Mouse (Mus musculus): ENCODE measurements around the gene Igfbpl1. TPM values are rescaled to one million over a fixed set of nuclear protein-coding genes. Genes with fewer than 3 reads are reported as not detected.

Gene Igfbpl1
- polyA plus RNA-seq, 1 experiment, result 0.18 TPM

GRCm38 (mm10) chr4:45848825-45849156 lies 22.1 kb upstream of the Igfbpl1 start:
- DNase-seq, result no peak
- TF ChIP-seq CTCF (IDR thresholded peaks at IDR 0.05; ENCODE audit: insufficient read depth, low read length), result no peak
- no peak for TF ChIP-seq POLR2A (IDR thresholded peaks at IDR 0.05; ENCODE audit: borderline replicate concordance, extremely low read depth, low read depth, low read length)
- WGBS, result 46% methylated on average over 10 of the region's 10 CpGs
- Histone ChIP-seq H3K4me3 (replicated peaks; ENCODE audit: extremely low read depth, low read depth, low read length) (no peak overlapping the region), H3K4me1 (ENCODE audit: control insufficient read depth, insufficient read depth, low read length) (no peaks in the 10 kb centered on the region)

DNA sequence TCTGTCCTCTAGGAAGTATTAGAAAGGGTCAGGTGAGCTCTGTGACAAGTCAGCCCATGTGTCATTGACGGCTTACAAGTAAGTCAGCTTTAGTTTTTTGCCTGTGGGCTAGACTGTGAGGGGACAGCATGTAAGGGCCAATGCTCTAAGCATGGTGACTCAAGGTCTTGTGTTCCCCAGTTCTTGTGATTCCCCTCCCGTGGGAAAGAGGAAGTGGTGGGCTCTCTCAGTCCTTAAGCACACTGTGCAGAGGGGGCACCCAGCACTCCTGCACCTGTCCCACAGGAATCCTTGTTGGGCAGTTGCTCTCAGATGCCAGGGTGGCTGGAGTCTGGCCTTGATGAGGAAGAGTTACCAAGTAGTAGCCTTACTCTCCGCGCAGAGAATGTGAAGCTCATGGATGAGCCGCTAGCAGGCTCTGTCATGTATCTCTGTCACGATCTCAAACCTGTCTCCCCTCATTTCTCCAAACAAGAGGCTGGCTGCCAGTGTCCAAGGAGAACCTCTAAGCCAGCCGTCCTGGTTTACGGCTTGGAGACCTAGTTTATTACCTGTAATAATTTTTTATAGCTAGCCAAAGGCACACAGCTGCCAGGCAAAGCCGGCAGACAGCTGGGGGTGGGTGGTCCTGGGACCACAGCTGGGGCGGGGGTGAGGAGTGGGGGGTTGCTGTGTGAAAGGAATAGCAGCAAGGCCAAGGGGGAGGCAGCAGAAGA lies 21.5 kb upstream of the Igfbpl1 start, which contains the start of gene Stra6l:
Gene Stra6l, plus strand, starts transcription at position 556 of the 716 bp plus-strand sequence.
- no peaks in the 10 kb centered on the region for H3K4me1 ChIP-seq (ENCODE audit: control insufficient read depth, insufficient read depth, low read length)
- no peak for DNase-seq
- H3K4me3 ChIP-seq (replicated peaks; ENCODE audit: extremely low read depth, low read depth, low read length), result no peak within 1 kb of the TSS
- WGBS, result 55% methylated on average over 10 of the region's 10 CpGs
- no peak for TF ChIP-seq POLR2A (IDR thresholded peaks at IDR 0.05; ENCODE audit: borderline replicate concordance, extremely low read depth, low read depth, low read length)
- no peak for TF ChIP-seq CTCF (IDR thresholded peaks at IDR 0.05; ENCODE audit: insufficient read depth, low read length)

DNA sequence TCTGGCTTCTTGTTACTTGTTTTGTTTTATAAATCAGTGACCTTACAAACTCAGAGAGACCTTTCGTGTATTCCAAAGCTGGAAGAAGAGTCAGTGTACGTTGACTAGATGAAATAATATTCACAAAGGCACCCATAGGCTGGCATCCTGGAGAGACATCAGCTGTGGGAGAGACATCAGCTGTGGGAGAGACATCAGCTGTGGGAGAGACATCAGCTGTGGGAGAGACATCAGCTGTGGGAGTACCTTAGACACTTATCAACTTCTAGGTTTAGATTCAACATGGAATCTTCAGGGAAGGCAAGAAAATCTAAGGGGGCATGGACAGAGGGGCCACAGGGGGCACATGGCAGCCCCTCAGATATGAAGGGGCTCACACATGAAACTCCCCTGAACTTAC lies 19.5 kb upstream of the Igfbpl1 start:
- no peak overlapping the region for H3K4me3 ChIP-seq (replicated peaks; ENCODE audit: extremely low read depth, low read depth, low read length)
- no peak for DNase-seq
- WGBS, result 88% methylated on average over 2 of the region's 2 CpGs
- TF ChIP-seq POLR2A (IDR thresholded peaks at IDR 0.05; ENCODE audit: borderline replicate concordance, extremely low read depth, low read depth, low read length), result no peak
- no peak for TF ChIP-seq CTCF (IDR thresholded peaks at IDR 0.05; ENCODE audit: insufficient read depth, low read length)
- no peaks in the 10 kb centered on the region for H3K4me1 ChIP-seq (ENCODE audit: control insufficient read depth, insufficient read depth, low read length)

DNA sequence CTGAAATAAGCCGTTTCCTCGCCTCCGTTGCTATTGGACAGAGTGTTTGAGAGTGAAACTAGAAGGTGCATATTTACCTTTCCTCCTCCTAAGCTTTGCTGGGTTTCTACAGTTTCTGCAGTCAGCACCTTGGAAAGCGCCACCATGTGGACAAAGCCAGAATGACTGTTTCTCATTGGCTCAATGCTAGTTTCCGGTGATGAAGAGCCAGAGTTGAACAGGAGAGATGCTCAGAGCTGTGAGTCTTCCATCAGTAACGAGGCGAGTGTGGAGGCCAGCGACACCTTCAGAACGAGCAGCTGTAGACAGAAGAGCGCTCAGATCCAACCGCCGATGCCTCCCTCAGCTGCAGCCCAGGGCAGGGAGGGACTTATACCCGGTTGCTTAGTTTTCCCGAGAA lies 17.6 kb upstream of the Igfbpl1 start:
- no peaks in the 10 kb centered on the region for H3K4me1 ChIP-seq (ENCODE audit: control insufficient read depth, insufficient read depth, low read length)
- WGBS, result 40% methylated on average over 14 of the region's 14 CpGs
- peak; percentile 46; the same call in 1 of the 2 replicates for TF ChIP-seq CTCF (IDR thresholded peaks at IDR 0.05; ENCODE audit: insufficient read depth, low read length)
- TF ChIP-seq POLR2A (IDR thresholded peaks at IDR 0.05; ENCODE audit: borderline replicate concordance, extremely low read depth, low read depth, low read length), result no peak
- DNase-seq, result peak; percentile 20
- H3K4me3 ChIP-seq (replicated peaks; ENCODE audit: extremely low read depth, low read depth, low read length), result no peak overlapping the region

- TF ChIP-seq POLR2A (IDR thresholded peaks at IDR 0.05; ENCODE audit: borderline replicate concordance, extremely low read depth, low read depth, low read length), result no peak
- no peak for TF ChIP-seq CTCF (IDR thresholded peaks at IDR 0.05; ENCODE audit: insufficient read depth, low read length)
Observed at GRCm38 (mm10) chr4:45833461-45833860, 6.7 kb upstream of the Igfbpl1 start.

GRCm38 (mm10) chr4:45831996-45832395 lies 5.3 kb upstream of the Igfbpl1 start:
- 75% methylated on average over 7 of the region's 7 CpGs for WGBS
- no peak overlapping the region for H3K4me3 ChIP-seq (replicated peaks; ENCODE audit: extremely low read depth, low read depth, low read length)
- no peak for DNase-seq
- TF ChIP-seq POLR2A (IDR thresholded peaks at IDR 0.05; ENCODE audit: borderline replicate concordance, extremely low read depth, low read depth, low read length) (no peak), CTCF (IDR thresholded peaks at IDR 0.05; ENCODE audit: insufficient read depth, low read length) (no peak)
- no peaks in the 10 kb centered on the region for H3K4me1 ChIP-seq (ENCODE audit: control insufficient read depth, insufficient read depth, low read length)

More at GRCm38 (mm10) chr4:45833461-45833860, 6.7 kb upstream of the Igfbpl1 start:
- no peaks in the 10 kb centered on the region for H3K4me1 ChIP-seq (ENCODE audit: control insufficient read depth, insufficient read depth, low read length)
- no peak overlapping the region for H3K4me3 ChIP-seq (replicated peaks; ENCODE audit: extremely low read depth, low read depth, low read length)
- 35% methylated on average over 5 of the region's 5 CpGs for WGBS
- DNase-seq, result no peak

- 61% methylated on average over 13 of the region's 13 CpGs for WGBS
- H3K4me3 ChIP-seq (replicated peaks; ENCODE audit: extremely low read depth, low read depth, low read length), result no peak overlapping the region
- TF ChIP-seq POLR2A (IDR thresholded peaks at IDR 0.05; ENCODE audit: borderline replicate concordance, extremely low read depth, low read depth, low read length), result no peak
- TF ChIP-seq CTCF (IDR thresholded peaks at IDR 0.05; ENCODE audit: insufficient read depth, low read length), result no peak
- DNase-seq, result no peak
- no peaks in the 10 kb centered on the region for H3K4me1 ChIP-seq (ENCODE audit: control insufficient read depth, insufficient read depth, low read length)
Observed at GRCm38 (mm10) chr4:45829907-45830759, 3.4 kb upstream of the Igfbpl1 start.

DNA sequence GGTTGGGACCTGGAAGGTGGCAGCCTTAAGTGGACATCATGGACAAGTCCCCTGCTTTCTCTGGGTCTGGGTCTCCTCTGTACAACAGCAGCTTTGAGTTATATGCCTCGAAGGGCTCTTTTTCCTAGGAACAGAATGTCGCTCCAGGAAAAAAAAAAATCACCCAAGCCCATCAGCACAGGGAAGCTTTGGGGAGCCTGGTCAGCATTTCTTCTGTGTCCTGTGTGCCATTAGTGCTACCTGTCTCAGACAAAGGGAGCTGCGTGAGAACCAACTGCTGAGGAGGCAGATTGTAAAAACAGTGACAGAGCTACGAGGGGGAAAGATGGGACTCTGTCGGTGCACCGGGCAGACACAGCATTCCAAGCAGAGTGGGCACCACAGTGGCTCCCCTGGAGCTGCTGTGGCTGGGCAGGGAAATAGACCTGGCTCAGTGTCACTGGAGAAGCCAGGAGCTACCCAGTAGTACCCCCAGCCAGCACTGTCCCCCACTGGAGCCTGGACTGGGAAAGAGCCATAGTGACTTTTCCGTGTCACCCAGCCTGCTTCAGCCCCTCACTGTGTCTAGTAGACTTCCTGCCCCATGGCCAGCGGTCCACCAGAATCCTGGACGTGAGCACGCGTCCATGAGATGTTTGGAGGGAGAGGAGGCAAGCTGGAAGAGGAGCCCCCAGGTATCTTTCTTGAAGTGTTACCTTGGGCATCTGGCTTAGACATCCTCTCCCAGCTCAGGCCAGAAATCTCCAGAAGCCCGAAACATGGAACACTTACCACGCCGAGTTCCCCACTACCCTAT lies 1.8 kb downstream of the Igfbpl1 start:
- TF ChIP-seq CTCF (IDR thresholded peaks at IDR 0.05; ENCODE audit: insufficient read depth, low read length), result no peak
- TF ChIP-seq POLR2A (IDR thresholded peaks at IDR 0.05; ENCODE audit: borderline replicate concordance, extremely low read depth, low read depth, low read length), result no peak
- 33% methylated on average over 14 of the region's 14 CpGs for WGBS
- DNase-seq, result no peak
- Histone ChIP-seq H3K4me1 (ENCODE audit: control insufficient read depth, insufficient read depth, low read length) (no peaks in the 10 kb centered on the region), H3K4me3 (replicated peaks; ENCODE audit: extremely low read depth, low read depth, low read length) (no peak overlapping the region)
